19 mouse cellular contexts compared by ENCODE assay signal in the genomic region with DNA sequence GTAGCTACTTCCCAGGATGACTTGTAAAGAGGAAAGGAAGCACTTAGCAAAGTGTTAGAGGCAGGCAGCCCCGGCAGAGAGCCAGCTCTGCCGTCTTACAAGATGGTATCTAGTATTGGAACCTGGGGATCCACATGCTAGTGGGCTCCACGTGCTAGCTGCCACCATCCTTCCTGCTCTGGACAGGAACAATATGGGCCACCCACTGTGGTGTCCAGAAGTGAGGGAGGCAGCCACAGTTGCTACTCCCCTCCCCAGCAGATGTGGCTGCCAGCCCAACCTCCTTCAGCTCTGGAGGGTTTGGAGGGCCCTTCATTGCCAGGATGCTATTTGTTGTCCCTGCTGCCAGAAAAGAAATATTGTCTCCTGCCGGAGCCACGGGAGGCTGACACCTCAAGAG.
DNase-seq lines count a peak whose midpoint lies in the region; ATAC-seq lines count a peak whose summit lies in the region.
"Had no signal": no experiment of that assay in that cellular context is flagged by ENCODE, and none has a peak within 500 bp of the region (broad histone marks: within the 10 kb centered on the region; RNA-seq: fewer than 3 reads in every experiment).

No protein-coding gene starts in this region.

- peaks cover 17% of the 10 kb centered on the region; the same call in 1 of the 2 replicates for H3K4me1 ChIP-seq in forebrain, embryonic 13.5 days
- H3K4me1 ChIP-seq in forebrain, embryonic 10.5 days, result peaks cover 16% of the 10 kb centered on the region
- H3K4me1 ChIP-seq in midbrain, embryonic 15.5 days, result peaks cover 13% of the 10 kb centered on the region
- H3K4me1 ChIP-seq in midbrain, embryonic 14.5 days (ENCODE audit: control insufficient read depth, insufficient read depth, low read length), result 0 out of 2 replicates have a peak, but pooled peaks cover 9% of the 10 kb centered on the region
- no peaks in the 10 kb centered on the region; the same call in 1 of the 2 replicates for H3K4me1 ChIP-seq in lung, embryonic 16.5 days (replicated peaks; ENCODE audit: control insufficient read depth, insufficient read depth, low read length)

- no peaks in the 10 kb centered on the region for H3K36me3 ChIP-seq in forebrain, embryonic 13.5 days (ENCODE audit: poor library complexity, severe bottlenecking)
- no peaks in the 10 kb centered on the region for H3K36me3 ChIP-seq in forebrain, embryonic 10.5 days (replicated peaks)
- H3K36me3 ChIP-seq in midbrain, embryonic 15.5 days (replicated peaks), result no peaks in the 10 kb centered on the region
- H3K36me3 ChIP-seq in midbrain, embryonic 14.5 days (ENCODE audit: control insufficient read depth, insufficient read depth, low read length), result no peaks in the 10 kb centered on the region
- no peaks in the 10 kb centered on the region for H3K36me3 ChIP-seq in lung, embryonic 16.5 days (ENCODE audit: control insufficient read depth, insufficient read depth, low read length)

- 0 out of 2 replicates have a peak, but pooled peaks have one; percentile 26 for ATAC-seq in forebrain, embryonic 13.5 days
- ATAC-seq in midbrain, embryonic 15.5 days (replicated peaks), result 0 out of 2 replicates have a peak, but pooled peaks have one; percentile 24
- ATAC-seq in midbrain, embryonic 14.5 days (ENCODE audit: low FRiP score, low TSS enrichment), result no peak
- peak; percentile 43; the same call in 1 of the 2 replicates for ATAC-seq in lung, embryonic 16.5 days (ENCODE audit: low read depth)
- ATAC-seq: forebrain, embryonic 16.5 days had no signal

- DNase-seq in forebrain, embryonic 10.5 days (ENCODE audit: extremely low spot score, low spot score), result no peak
- no peak for DNase-seq in midbrain, embryonic 14.5 days
- DNase-seq in neural tube, embryonic 10.5 days (ENCODE audit: extremely low spot score, low spot score), result peak; percentile 16
- DNase-seq in adrenal gland, postnatal 4 days (ENCODE audit: low spot score in 2 of 2), result no peak
- no peak for DNase-seq in kidney, postnatal 14 days
- DNase-seq: adrenal gland, postnatal 14 days; cerebellum, adult 9-11 months; heart, adult 18-20 months; heart, postnatal 4 days; kidney, adult 18-20 months; kidney, postnatal 4 days; layer of hippocampus, postnatal 36 days; lung, embryonic 14.5 days; thymus, postnatal 25 days had no signal

- no peak overlapping the region for H3K4me2 ChIP-seq in forebrain, embryonic 13.5 days
- no peak overlapping the region for H3K4me2 ChIP-seq in midbrain, embryonic 15.5 days
- no peak overlapping the region for H3K4me2 ChIP-seq in midbrain, embryonic 14.5 days (ENCODE audit: low read length)
- no peak overlapping the region for H3K4me2 ChIP-seq in lung, embryonic 16.5 days (ENCODE audit: low read depth, low read length)
- H3K4me2 ChIP-seq: lung, embryonic 14.5 days had no signal

- 42% methylated on average over 5 of the region's 5 CpGs for WGBS in forebrain, embryonic 13.5 days
- 57% methylated on average over 5 of the region's 5 CpGs for WGBS in forebrain, embryonic 10.5 days
- 28% methylated on average over 5 of the region's 5 CpGs for WGBS in midbrain, embryonic 15.5 days
- WGBS in midbrain, embryonic 14.5 days, result 25% methylated on average over 5 of the region's 5 CpGs
- WGBS in lung, embryonic 16.5 days, result 7% methylated on average over 5 of the region's 5 CpGs

- no peaks in the 10 kb centered on the region for H3K27me3 ChIP-seq in forebrain, embryonic 13.5 days
- peaks cover 5% of the 10 kb centered on the region; the same call in 1 of the 2 replicates for H3K27me3 ChIP-seq in forebrain, embryonic 10.5 days (ENCODE audit: poor library complexity, severe bottlenecking)
- H3K27me3 ChIP-seq in midbrain, embryonic 15.5 days (replicated peaks), result no peaks in the 10 kb centered on the region
- H3K27me3 ChIP-seq in midbrain, embryonic 14.5 days (ENCODE audit: control insufficient read depth, insufficient read depth, low read length), result no peaks in the 10 kb centered on the region
- H3K27me3 ChIP-seq in lung, embryonic 16.5 days (ENCODE audit: control insufficient read depth, insufficient read depth, low read depth, low read length), result no peaks in the 10 kb centered on the region

- H3K9ac ChIP-seq in forebrain, embryonic 13.5 days, result no peak overlapping the region
- no peak overlapping the region for H3K9ac ChIP-seq in midbrain, embryonic 15.5 days
- H3K9ac ChIP-seq in midbrain, embryonic 14.5 days (replicated peaks; ENCODE audit: low read length), result no peak overlapping the region
- H3K9ac ChIP-seq in lung, embryonic 16.5 days (ENCODE audit: low read length), result no peak overlapping the region
- H3K9ac ChIP-seq: lung, embryonic 14.5 days had no signal

- H3K4me3 ChIP-seq in forebrain, embryonic 13.5 days, result no peak overlapping the region
- no peak overlapping the region for H3K4me3 ChIP-seq in forebrain, embryonic 10.5 days
- no peak overlapping the region for H3K4me3 ChIP-seq in midbrain, embryonic 15.5 days
- H3K4me3 ChIP-seq in midbrain, embryonic 14.5 days (replicated peaks; ENCODE audit: low read depth, low read length), result no peak overlapping the region
- no peak overlapping the region for H3K4me3 ChIP-seq in lung, embryonic 16.5 days (ENCODE audit: low read length)
- H3K4me3 ChIP-seq: erythroblast, embryonic 14.5 days had no signal

- H3K9me3 ChIP-seq in forebrain, embryonic 13.5 days (replicated peaks), result no peaks in the 10 kb centered on the region
- no peaks in the 10 kb centered on the region for H3K9me3 ChIP-seq in forebrain, embryonic 10.5 days
- no peaks in the 10 kb centered on the region for H3K9me3 ChIP-seq in midbrain, embryonic 15.5 days
- no peaks in the 10 kb centered on the region for H3K9me3 ChIP-seq in midbrain, embryonic 14.5 days (ENCODE audit: control insufficient read depth, low read length)
- no peaks in the 10 kb centered on the region for H3K9me3 ChIP-seq in lung, embryonic 16.5 days (ENCODE audit: control insufficient read depth, low read length)

- no peak overlapping the region for H3K27ac ChIP-seq in forebrain, embryonic 13.5 days
- H3K27ac ChIP-seq in forebrain, embryonic 10.5 days, result no peak overlapping the region
- no peak overlapping the region for H3K27ac ChIP-seq in midbrain, embryonic 15.5 days
- no peak overlapping the region for H3K27ac ChIP-seq in midbrain, embryonic 14.5 days (replicated peaks; ENCODE audit: low read depth, low read length)
- no peak overlapping the region for H3K27ac ChIP-seq in lung, embryonic 16.5 days (ENCODE audit: low read length)
